Mouse (Mus musculus) liver, adult 2 months (tissue): Measurements from ENCODE around the gene Grin1. TPM values are rescaled to one million over a fixed set of nuclear protein-coding genes. Genes with fewer than 3 reads are reported as not detected.

Source experiments
- DNase-seq: peaks from one replicate; pipeline ENCODE4 v3.0.0-alpha.2; 2011; ENCODE audit warnings: low read depth, low spot score; ENCODE audit errors: extremely low read depth
- H3K27ac ChIP-seq: fragments of 200-500 bp; replicated peaks from 2 replicates; pipeline ENCODE4 v1.5.1; 2012; ENCODE audit warnings: low read depth, mild to moderate bottlenecking, control low read depth, inconsistent platforms, low read length; ENCODE audit not compliant: insufficient read depth
- H3K27me3 ChIP-seq: fragments of 200-500 bp; 2 replicates; pipeline ENCODE4 v1.6.1; 2012; ENCODE audit warnings: mild to moderate bottlenecking, moderate library complexity, low read length, inconsistent platforms; ENCODE audit not compliant: control insufficient read depth, insufficient read depth
- H3K36me3 ChIP-seq: fragments of 200-500 bp; 2 replicates; pipeline ENCODE4 v1.6.1; 2012; ENCODE audit warnings: low read length, inconsistent platforms; ENCODE audit not compliant: control insufficient read depth, insufficient read depth
- H3K4me1 ChIP-seq: fragments of 200-500 bp; 2 replicates; pipeline ENCODE4 v1.6.1; 2011; ENCODE audit warnings: low read length; ENCODE audit not compliant: control insufficient read depth, insufficient read depth
- H3K4me3 ChIP-seq: fragments of 200-500 bp; 2 replicates; pipeline ENCODE4 v1.5.1; 2011; ENCODE audit warnings: low read depth, mild to moderate bottlenecking, control low read depth, low read length, moderate library complexity; ENCODE audit not compliant: insufficient read depth
- H3K79me2 ChIP-seq: fragments of 200-500 bp; 2 replicates; pipeline ENCODE4 v1.6.1; 2012; ENCODE audit warnings: inconsistent platforms, mild to moderate bottlenecking, low read length, moderate library complexity; ENCODE audit not compliant: control insufficient read depth, insufficient read depth
- H3K9ac ChIP-seq: fragments of 200-500 bp; 2 replicates; pipeline ENCODE4 v1.6.1; 2012; ENCODE audit warnings: low read depth, mild to moderate bottlenecking, control low read depth, inconsistent platforms, low read length
- CTCF ChIP-seq: fragments of 200-500 bp; IDR thresholded peaks from 2 replicates; pipeline ENCODE4 v1.5.1; 2011; ENCODE audit warnings: low read depth, low read length, control low read depth
- POLR2A ChIP-seq: fragments of 200-500 bp; IDR thresholded peaks from 2 replicates; pipeline ENCODE4 v1.6.1; 2011; ENCODE audit warnings: low read length, control low read depth; ENCODE audit not compliant: insufficient read depth; ENCODE audit errors: extremely low read depth
- WGBS: fragments of 180-500 bp; shearing (Covaris S2); methylation state at CpG from one replicate; pipeline ENCODE4 v1.1.7; 2018; 5-methylcytosine and 5-hydroxymethylcytosine counted together
- polyA plus RNA-seq: library from polyadenylated mRNA; depleted of rRNA; stranded (reverse); fragments of >200 nt; gene quantifications from 2 replicates; pipeline ENCODE4 v1.2.3, GENCODE M21; 2012
- total RNA-seq: library from RNA; depleted of rRNA; stranded (reverse); fragments of >200 nt; gene quantifications from 2 replicates; pipeline ENCODE4 v1.2.3, GENCODE M21; 2014

Gene Grin1
- total and polyA plus RNA-seq, 2 experiments: not detected

DNA sequence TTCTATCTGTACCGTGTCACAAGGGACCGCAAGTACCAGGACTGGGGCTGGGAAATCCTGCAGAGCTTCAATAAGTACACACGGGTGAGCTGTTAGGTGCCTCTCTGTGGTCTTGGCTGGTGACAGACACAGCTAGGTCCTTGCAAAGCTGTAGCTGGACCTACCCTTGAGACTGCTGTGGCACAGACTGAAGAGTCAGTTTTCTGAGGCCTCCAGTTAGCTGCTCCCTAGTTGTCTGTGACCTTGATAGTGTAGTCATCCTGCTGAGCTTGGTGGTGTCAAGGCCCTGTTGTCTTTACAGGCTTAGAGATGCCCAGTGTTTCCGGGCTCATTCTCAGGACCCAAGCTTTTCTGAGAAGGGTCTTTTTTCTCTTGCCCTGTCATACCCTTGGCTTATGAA, 30.5 kb upstream of the Grin1 start:
- no peak overlapping the region for H3K4me3 ChIP-seq
- TF ChIP-seq CTCF (no peak), POLR2A (no peak)
- no peaks in the 10 kb centered on the region for H3K27me3 ChIP-seq
- H3K4me1 ChIP-seq: no peaks in the 10 kb centered on the region
- 91% methylated on average over 4 of the region's 4 CpGs for WGBS
- no peak overlapping the region for H3K9ac ChIP-seq
- no peaks in the 10 kb centered on the region for H3K79me2 ChIP-seq
- H3K27ac ChIP-seq: no peak overlapping the region
- DNase-seq: no peak
- H3K36me3 ChIP-seq: peaks cover 23% of the 10 kb centered on the region

DNA sequence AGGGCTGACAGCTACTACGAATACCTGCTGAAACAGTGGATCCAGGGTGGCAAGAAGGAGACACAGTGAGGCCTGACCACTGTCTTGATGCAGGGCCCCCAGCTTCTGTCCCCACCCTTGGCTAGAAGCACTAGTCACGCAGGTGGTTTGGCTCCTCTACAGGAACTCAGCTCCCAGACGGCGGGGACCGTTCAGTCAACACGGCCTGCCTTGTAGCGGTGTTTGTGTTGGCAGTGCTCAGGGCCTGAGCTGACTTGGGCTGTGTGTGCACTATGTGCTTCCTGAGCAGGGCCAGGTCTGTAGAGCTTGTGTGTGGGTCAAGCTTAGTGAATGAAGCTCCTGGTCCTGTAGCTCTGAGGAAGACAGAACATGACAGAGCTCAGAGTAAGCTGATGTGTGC, 29.2 kb upstream of the Grin1 start:
- DNase-seq: no peak
- Histone ChIP-seq H3K36me3 (peaks cover 28% of the 10 kb centered on the region), H3K4me3 (no peak overlapping the region), H3K4me1 (no peaks in the 10 kb centered on the region), H3K27me3 (no peaks in the 10 kb centered on the region), H3K79me2 (no peaks in the 10 kb centered on the region), H3K9ac (no peak overlapping the region), H3K27ac (no peak overlapping the region)
- WGBS: 39% methylated on average over 7 of the region's 7 CpGs
- TF ChIP-seq POLR2A (no peak), CTCF (no peak)

DNA sequence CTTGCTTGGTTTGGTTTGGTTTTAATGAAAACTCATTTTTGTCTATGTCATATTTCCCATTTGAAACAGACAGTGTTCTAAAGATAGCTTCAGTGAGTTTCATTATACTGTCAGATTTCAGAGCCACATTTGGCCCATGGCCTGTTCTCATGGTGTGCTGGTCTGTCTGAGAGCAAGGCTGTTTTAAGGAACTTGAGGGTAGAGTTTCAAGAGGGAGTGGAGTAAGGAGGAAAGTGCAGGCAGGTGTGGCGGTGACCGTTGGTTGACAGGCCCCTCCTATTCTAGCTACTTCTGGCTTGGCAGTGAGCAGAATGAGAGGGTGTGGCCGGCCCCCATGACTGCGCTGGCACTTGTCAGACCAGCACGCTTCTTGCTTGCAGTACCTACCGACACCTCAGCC, 19.3 kb upstream of the Grin1 start:
- WGBS: 92% methylated on average over 6 of the region's 6 CpGs
- no peak for DNase-seq
- Histone ChIP-seq H3K9ac (no peak overlapping the region), H3K36me3 (peaks cover 17% of the 10 kb centered on the region; the same call in 1 of the 2 replicates), H3K4me1 (peaks cover 2% of the 10 kb centered on the region; the same call in 1 of the 2 replicates), H3K4me3 (no peak overlapping the region), H3K27me3 (no peaks in the 10 kb centered on the region), H3K27ac (no peak overlapping the region), H3K79me2 (no peaks in the 10 kb centered on the region)
- TF ChIP-seq CTCF: no peak
- TF ChIP-seq POLR2A: no peak

DNA sequence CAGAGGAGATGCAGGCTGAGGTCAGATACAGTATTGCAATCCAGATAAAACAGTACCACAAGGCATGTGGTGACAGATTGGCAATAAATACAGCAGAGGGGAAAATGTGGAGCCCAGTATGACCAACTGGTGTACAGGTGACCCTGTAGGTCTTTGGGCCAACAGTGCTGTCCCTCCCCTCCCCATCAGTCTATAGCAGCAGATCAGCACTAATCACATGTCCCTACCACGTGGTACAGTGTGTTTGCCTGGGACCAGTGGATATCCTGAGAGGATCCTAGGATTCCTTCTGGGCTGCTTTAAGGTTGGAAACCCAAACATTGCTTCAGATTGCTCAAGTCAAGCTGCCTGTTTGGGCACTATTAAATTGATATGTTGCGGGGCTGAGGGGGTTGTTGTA, 14.6 kb upstream of the Grin1 start:
- Histone ChIP-seq H3K4me3 (no peak overlapping the region), H3K4me1 (peaks cover 6% of the 10 kb centered on the region; the same call in 1 of the 2 replicates), H3K9ac (no peak overlapping the region), H3K79me2 (peaks cover 5% of the 10 kb centered on the region; the same call in 1 of the 2 replicates), H3K36me3 (peaks cover 12% of the 10 kb centered on the region; the same call in 1 of the 2 replicates), H3K27me3 (no peaks in the 10 kb centered on the region), H3K27ac (no peak overlapping the region)
- DNase-seq: no peak
- TF ChIP-seq CTCF (no peak), POLR2A (no peak)
- WGBS: 73% methylated on average over 2 of the region's 2 CpGs

DNA sequence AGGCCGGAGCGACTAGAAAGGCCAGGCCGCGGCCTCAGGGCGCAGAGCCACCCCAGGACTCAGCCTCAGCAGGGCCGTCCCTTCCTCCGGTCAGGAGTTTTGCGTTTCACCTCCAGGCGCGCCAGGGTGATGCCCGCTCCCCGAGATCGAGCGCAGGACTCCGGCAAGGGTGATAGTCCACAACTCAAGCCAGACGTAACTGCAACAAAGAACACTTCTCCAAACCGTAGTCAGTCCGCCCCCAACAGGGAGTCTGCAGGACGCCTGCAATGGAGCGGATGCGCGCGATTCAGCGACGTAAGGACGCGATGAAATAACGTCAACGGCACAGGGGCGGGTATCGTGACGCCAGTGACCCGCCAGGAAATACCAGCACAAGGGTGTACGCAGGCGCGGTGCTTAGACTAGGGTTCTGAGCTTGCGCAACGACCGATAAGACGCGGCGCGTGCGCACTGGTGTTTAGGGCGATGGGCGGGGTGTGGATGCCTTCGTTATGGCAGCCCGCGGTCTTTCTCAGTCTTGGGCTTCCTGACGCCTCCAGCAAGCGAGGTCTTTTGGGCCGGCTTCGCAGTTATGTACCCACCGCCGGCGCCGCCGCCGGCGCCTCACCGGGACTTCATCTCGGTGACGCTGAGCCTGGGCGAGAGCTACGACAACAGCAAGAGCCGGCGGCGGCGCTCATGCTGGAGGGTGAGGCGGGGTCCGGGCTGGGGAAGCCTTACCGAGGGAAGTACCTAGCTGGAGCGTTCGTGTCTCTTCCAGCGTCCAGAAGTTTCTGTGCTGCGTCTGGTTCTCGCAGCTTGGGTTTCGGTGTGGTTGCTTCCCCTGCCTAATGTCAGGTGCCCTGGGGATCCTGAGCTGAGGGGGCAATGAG, 13.5 kb upstream of the Grin1 start, which contains the start of gene Man1b1:
Man1b1 (plus strand) TSS at position 53 of the 875 bp plus-strand sequence.
- H3K79me2 ChIP-seq: peaks cover 5% of the 10 kb centered on the region; the same call in 1 of the 2 replicates
- H3K9ac ChIP-seq: peak within 1 kb of the TSS; percentile 86

More for the DNA sequence above, 13.5 kb upstream of the Grin1 start, which contains the start of gene Man1b1:
- peaks cover 5% of the 10 kb centered on the region; the same call in 1 of the 2 replicates for H3K36me3 ChIP-seq
- peak within 1 kb of the TSS; percentile 88 for H3K4me3 ChIP-seq
- H3K4me1 ChIP-seq: peaks cover 6% of the 10 kb centered on the region; the same call in 1 of the 2 replicates
- H3K27ac ChIP-seq: peak within 1 kb of the TSS; percentile 61
- under 1% methylated on average over 78 of the region's 78 CpGs for WGBS
- no peaks in the 10 kb centered on the region for H3K27me3 ChIP-seq
- peak; percentile 69 for TF ChIP-seq POLR2A
- TF ChIP-seq CTCF: peak; percentile 24; the same call in 1 of the 2 replicates
- peak; percentile 94 for DNase-seq
